Mouse (Mus musculus) liver, embryonic 14.5 days (tissue): ENCODE measurements around the gene Pmpca.

Experiments used
- CTCF ChIP-seq: IDR thresholded peaks from 2 replicates; pipeline ENCODE4 v1.5.1; 2016; ENCODE audit warnings: antibody characterized with exemption, low read depth, control low read depth
- EP300 ChIP-seq: IDR thresholded peaks from 2 replicates; pipeline ENCODE4 v1.6.1; 2016; ENCODE audit warnings: antibody characterized with exemption, low read depth

- TF ChIP-seq EP300 (no peak), CTCF (no peak)
Observed at GRCm38 (mm10) chr2:26429851-26430250, 40.7 kb downstream of the Pmpca start.
